Mouse (Mus musculus) midbrain, embryonic 15.5 days (tissue): ENCODE measurements at regions not wholly inside any gene's neighbourhood (a gene's known extent, or its start where the extent isn't known, plus 50 kb on each side); places are given as distances from the start of the nearest gene placed in this dataset.

Source experiments
- ATAC-seq: fragments of 200-750 bp; cut with Nextera tagmentation; replicated peaks from 2 replicates; pipeline ENCODE4 v1.8.0; 2017; ENCODE audit warnings: moderate TSS enrichment
- H3K27ac ChIP-seq: fragments of 300-500 bp; sonication (generic); 2 replicates; pipeline ENCODE4 v1.5.1; 2015; ENCODE audit warnings: mild to moderate bottlenecking, inconsistent platforms
- H3K27me3 ChIP-seq: fragments of 300-500 bp; sonication (generic); replicated peaks from 2 replicates; pipeline ENCODE4 v1.6.1; 2015; ENCODE audit warnings: inconsistent platforms
- H3K36me3 ChIP-seq: fragments of 300-500 bp; sonication (generic); replicated peaks from 2 replicates; pipeline ENCODE4 v1.6.1; 2015; ENCODE audit warnings: inconsistent platforms
- H3K4me1 ChIP-seq: fragments of 300-500 bp; sonication (generic); 2 replicates; pipeline ENCODE4 v1.6.1; 2015; ENCODE audit warnings: inconsistent platforms
- H3K4me2 ChIP-seq: fragments of 300-500 bp; sonication (generic); 2 replicates; pipeline ENCODE4 v1.6.1; 2015; ENCODE audit warnings: inconsistent platforms, mild to moderate bottlenecking, moderate library complexity
- H3K4me3 ChIP-seq: fragments of 300-500 bp; sonication (generic); 2 replicates; pipeline ENCODE4 v1.5.1; 2015; ENCODE audit warnings: mild to moderate bottlenecking, inconsistent platforms
- H3K9ac ChIP-seq: fragments of 300-500 bp; sonication (generic); 2 replicates; pipeline ENCODE4 v1.6.1; 2015; ENCODE audit warnings: mild to moderate bottlenecking, inconsistent platforms
- H3K9me3 ChIP-seq: fragments of 300-500 bp; sonication (generic); 2 replicates; pipeline ENCODE4 v1.6.1; 2016; ENCODE audit warnings: inconsistent platforms
- WGBS: fragments of 180-500 bp; shearing (Covaris S2); methylation state at CpG from one replicate; pipeline ENCODE4 v1.1.7; 2015; ENCODE audit warnings: mixed read lengths; 5-methylcytosine and 5-hydroxymethylcytosine counted together

DNA sequence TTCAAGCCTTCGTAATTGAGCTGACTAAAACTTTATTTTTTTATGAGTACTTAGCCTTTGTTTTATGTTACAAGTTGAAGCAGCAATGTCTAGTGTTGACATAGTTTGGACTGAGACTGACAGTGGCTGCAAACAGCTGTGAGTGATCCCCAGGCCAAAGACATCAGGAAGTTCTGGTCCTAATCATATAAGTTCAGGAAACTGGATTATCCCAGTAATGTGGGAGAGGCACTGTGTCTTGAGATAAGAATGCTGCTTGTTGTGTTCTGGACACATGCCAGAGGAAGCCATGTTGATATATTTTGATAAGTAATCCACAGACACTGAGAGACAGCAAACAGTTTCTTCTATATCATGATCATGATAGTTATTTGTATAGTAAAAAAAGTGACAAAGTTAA lies 153.4 kb downstream of the Lrriq3 start:
- WGBS, result 72% methylated on average over 1 of the region's 1 CpGs
- H3K27me3 ChIP-seq, result no peaks in the 10 kb centered on the region
- H3K27ac ChIP-seq, result no peak overlapping the region
- no peaks in the 10 kb centered on the region for H3K9me3 ChIP-seq
- H3K4me3 ChIP-seq, result no peak overlapping the region
- no peak overlapping the region for H3K4me2 ChIP-seq
- H3K9ac ChIP-seq, result no peak overlapping the region
- no peaks in the 10 kb centered on the region for H3K4me1 ChIP-seq
- no peak for ATAC-seq
- no peaks in the 10 kb centered on the region for H3K36me3 ChIP-seq

- WGBS, result 80% methylated on average over 2 of the region's 2 CpGs
- no peak overlapping the region for H3K4me3 ChIP-seq
Observed at GRCm38 (mm10) chr3:155247124-155247523, 153.9 kb downstream of the Lrriq3 start.

DNA sequence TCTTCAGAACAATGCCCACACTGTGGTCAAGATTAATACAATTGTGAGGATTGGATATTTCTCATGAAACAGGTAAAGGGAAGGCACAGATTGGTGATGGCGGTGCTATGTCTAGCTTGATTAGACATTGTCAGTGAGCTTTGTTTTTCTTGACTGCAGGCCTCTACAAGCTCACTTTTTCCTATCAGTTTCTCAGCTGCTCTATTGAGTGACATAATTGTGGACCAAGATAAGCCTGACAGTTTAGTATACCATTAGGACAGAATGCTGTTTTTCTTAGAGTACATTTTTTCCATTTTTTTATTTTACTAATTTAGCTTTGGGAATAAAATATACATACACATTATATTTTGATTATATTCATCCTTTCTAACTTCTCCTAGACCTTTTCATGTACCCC lies 154.7 kb downstream of the Lrriq3 start:
- no peaks in the 10 kb centered on the region for H3K27me3 ChIP-seq
- no peak overlapping the region for H3K4me3 ChIP-seq
- H3K4me1 ChIP-seq, result no peaks in the 10 kb centered on the region
- H3K4me2 ChIP-seq, result no peak overlapping the region
- H3K9me3 ChIP-seq, result no peaks in the 10 kb centered on the region
- WGBS, result 92% methylated on average over 1 of the region's 1 CpGs
- H3K36me3 ChIP-seq, result no peaks in the 10 kb centered on the region
- ATAC-seq, result no peak
- H3K9ac ChIP-seq, result no peak overlapping the region
- no peak overlapping the region for H3K27ac ChIP-seq

More at GRCm38 (mm10) chr3:155247124-155247523, 153.9 kb downstream of the Lrriq3 start:
- H3K4me2 ChIP-seq, result no peak overlapping the region
- no peaks in the 10 kb centered on the region for H3K4me1 ChIP-seq
- H3K9ac ChIP-seq, result no peak overlapping the region
- H3K27me3 ChIP-seq, result no peaks in the 10 kb centered on the region
- ATAC-seq, result no peak
- no peaks in the 10 kb centered on the region for H3K36me3 ChIP-seq
- no peaks in the 10 kb centered on the region for H3K9me3 ChIP-seq
- H3K27ac ChIP-seq, result no peak overlapping the region

- Histone ChIP-seq H3K4me3 (no peak overlapping the region), H3K4me1 (no peaks in the 10 kb centered on the region), H3K9ac (no peak overlapping the region), H3K4me2 (no peak overlapping the region), H3K9me3 (no peaks in the 10 kb centered on the region), H3K36me3 (no peaks in the 10 kb centered on the region), H3K27ac (no peak overlapping the region), H3K27me3 (no peaks in the 10 kb centered on the region)
- no peak for ATAC-seq
- WGBS, result 86% methylated on average over 2 of the region's 2 CpGs
Observed at GRCm38 (mm10) chr3:155250904-155251303, 157.7 kb downstream of the Lrriq3 start.

- Histone ChIP-seq H3K4me1 (no peaks in the 10 kb centered on the region), H3K4me3 (no peak overlapping the region), H3K9ac (no peak overlapping the region), H3K9me3 (no peaks in the 10 kb centered on the region), H3K27ac (no peak overlapping the region), H3K36me3 (no peaks in the 10 kb centered on the region), H3K27me3 (no peaks in the 10 kb centered on the region), H3K4me2 (no peak overlapping the region)
- ATAC-seq, result no peak
- 69% methylated on average over 3 of the region's 3 CpGs for WGBS
Observed at GRCm38 (mm10) chr3:155298206-155298605, 205.0 kb downstream of the Lrriq3 start.

DNA sequence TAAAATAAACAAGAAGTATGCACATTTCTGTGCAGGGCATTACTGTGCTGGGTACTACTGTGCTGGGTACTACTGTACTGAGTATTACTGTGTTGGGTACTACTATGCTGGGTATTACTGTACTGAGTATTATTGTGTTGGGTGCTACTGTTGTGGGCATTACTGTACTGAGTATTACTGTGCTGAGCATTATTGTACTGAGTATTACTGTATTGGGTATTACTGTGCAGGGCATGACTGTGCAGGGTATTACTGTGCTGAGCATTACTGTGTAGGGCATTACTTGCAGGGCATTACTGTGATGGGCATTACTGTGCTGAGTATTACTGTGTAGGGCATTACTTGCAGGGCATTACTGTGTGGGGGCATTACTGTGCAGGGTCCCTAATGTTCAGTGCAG lies 205.5 kb downstream of the Lrriq3 start:
- no peak overlapping the region for H3K27ac ChIP-seq
- no peaks in the 10 kb centered on the region for H3K36me3 ChIP-seq
- no peak overlapping the region for H3K4me2 ChIP-seq
- H3K4me3 ChIP-seq, result no peak overlapping the region
- H3K9me3 ChIP-seq, result no peaks in the 10 kb centered on the region
- no peak overlapping the region for H3K9ac ChIP-seq
- no peaks in the 10 kb centered on the region for H3K27me3 ChIP-seq
- H3K4me1 ChIP-seq, result no peaks in the 10 kb centered on the region
- ATAC-seq, result no peak

DNA sequence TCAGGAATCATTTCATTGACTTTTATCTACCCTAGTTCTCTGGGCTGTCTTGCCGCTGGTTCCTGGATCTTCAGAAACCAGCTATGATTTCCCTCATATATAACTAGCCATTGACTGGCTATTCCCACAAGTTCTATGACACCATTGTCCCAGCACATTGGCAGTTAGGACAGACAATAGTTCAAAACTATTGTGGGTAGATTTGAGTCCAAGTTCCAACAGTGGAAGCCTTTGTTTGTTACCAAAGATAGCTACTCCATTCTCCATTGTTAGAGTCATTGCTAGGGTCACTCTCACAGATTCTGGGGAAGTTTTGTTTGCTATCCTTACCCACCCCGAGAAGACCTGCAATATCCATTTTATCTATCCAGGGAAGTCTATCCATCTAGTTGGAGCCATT lies 229.1 kb downstream of the Lrriq3 start:
- Histone ChIP-seq H3K27me3 (no peaks in the 10 kb centered on the region), H3K4me3 (no peak overlapping the region), H3K4me1 (no peaks in the 10 kb centered on the region), H3K4me2 (no peak overlapping the region), H3K9me3 (no peaks in the 10 kb centered on the region), H3K36me3 (no peaks in the 10 kb centered on the region), H3K9ac (no peak overlapping the region), H3K27ac (no peak overlapping the region)
- ATAC-seq, result no peak
- 88% methylated on average over 2 of the region's 2 CpGs for WGBS

DNA sequence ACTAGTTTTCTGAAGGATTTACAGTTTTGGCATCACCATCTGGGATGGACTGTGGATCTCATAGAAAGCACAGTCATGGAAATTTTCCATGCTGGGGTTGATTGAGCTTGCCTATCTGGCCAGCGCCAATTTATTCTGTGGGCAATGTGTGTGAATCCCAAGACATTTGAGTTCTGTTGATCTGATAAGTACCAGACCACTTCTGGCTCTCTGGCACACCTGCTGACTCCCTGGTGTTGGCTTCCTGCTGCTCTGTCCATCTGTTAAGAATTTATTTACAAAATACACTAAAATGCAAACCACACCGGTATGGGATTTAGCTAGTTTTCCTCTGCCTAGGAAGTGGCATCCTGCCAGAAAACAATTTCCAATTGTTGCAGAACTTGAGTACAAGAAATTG lies 236.5 kb downstream of the Lrriq3 start:
- Histone ChIP-seq H3K27ac (no peak overlapping the region), H3K9ac (no peak overlapping the region), H3K4me1 (no peaks in the 10 kb centered on the region), H3K4me2 (no peak overlapping the region), H3K27me3 (no peaks in the 10 kb centered on the region), H3K9me3 (no peaks in the 10 kb centered on the region), H3K36me3 (no peaks in the 10 kb centered on the region), H3K4me3 (no peak overlapping the region)
- 66% methylated on average over 2 of the region's 2 CpGs for WGBS
- ATAC-seq, result no peak

GRCm38 (mm10) chr3:155349185-155349584 lies 256.0 kb downstream of the Lrriq3 start:
- no peaks in the 10 kb centered on the region for H3K27me3 ChIP-seq

GRCm38 (mm10) chr3:155351636-155352035 lies 258.4 kb downstream of the Lrriq3 start:
- Histone ChIP-seq H3K27ac (no peak overlapping the region), H3K9ac (no peak overlapping the region), H3K4me1 (no peaks in the 10 kb centered on the region), H3K36me3 (no peaks in the 10 kb centered on the region), H3K9me3 (no peaks in the 10 kb centered on the region), H3K4me3 (no peak overlapping the region), H3K4me2 (no peak overlapping the region), H3K27me3 (no peaks in the 10 kb centered on the region)
- WGBS, result 90% methylated on average over 2 of the region's 2 CpGs
- no peak for ATAC-seq

More at GRCm38 (mm10) chr3:155349185-155349584, 256.0 kb downstream of the Lrriq3 start:
- H3K36me3 ChIP-seq, result no peaks in the 10 kb centered on the region
- H3K4me2 ChIP-seq, result no peak overlapping the region
- no peaks in the 10 kb centered on the region for H3K9me3 ChIP-seq
- ATAC-seq, result 0 out of 2 replicates have a peak, but pooled peaks have one; percentile 30
- no peak overlapping the region for H3K4me3 ChIP-seq
- H3K9ac ChIP-seq, result no peak overlapping the region
- no peak overlapping the region for H3K27ac ChIP-seq
- WGBS, result 51% methylated on average over 1 of the region's 1 CpGs
- no peaks in the 10 kb centered on the region for H3K4me1 ChIP-seq

GRCm38 (mm10) chr3:155352277-155352802 lies 259.1 kb downstream of the Lrriq3 start:
- H3K4me3 ChIP-seq, result no peak overlapping the region
- no peak overlapping the region for H3K27ac ChIP-seq
- no peaks in the 10 kb centered on the region for H3K27me3 ChIP-seq
- no peaks in the 10 kb centered on the region for H3K9me3 ChIP-seq
- H3K4me1 ChIP-seq, result no peaks in the 10 kb centered on the region
- no peak overlapping the region for H3K4me2 ChIP-seq
- 87% methylated on average over 2 of the region's 2 CpGs for WGBS
- ATAC-seq, result no peak
- no peak overlapping the region for H3K9ac ChIP-seq
- no peaks in the 10 kb centered on the region for H3K36me3 ChIP-seq

DNA sequence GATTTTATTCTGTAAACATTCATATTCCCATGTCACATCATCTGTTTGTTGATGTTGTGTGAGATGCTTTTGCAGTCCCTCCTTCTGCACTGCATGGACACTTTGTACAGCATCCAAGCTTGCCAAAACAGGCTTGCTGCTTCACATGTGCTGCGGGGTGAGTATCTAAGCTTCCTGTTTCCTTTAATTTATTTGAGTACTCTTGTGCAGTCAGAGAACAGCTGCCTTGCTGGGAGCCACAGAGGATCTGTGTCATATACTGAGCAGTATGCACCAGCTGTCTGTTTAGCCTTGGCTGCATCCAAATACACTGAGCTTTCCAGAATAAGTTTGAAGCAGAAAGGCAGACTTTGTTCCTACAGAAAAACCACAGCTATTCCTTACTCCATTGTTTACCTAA lies 267.2 kb downstream of the Lrriq3 start:
- H3K4me3 ChIP-seq, result no peak overlapping the region
- no peaks in the 10 kb centered on the region for H3K4me1 ChIP-seq
- WGBS, result 74% methylated on average over 1 of the region's 1 CpGs
- H3K4me2 ChIP-seq, result no peak overlapping the region
- no peak overlapping the region for H3K9ac ChIP-seq
- no peak overlapping the region for H3K27ac ChIP-seq
- H3K27me3 ChIP-seq, result no peaks in the 10 kb centered on the region
- no peaks in the 10 kb centered on the region for H3K9me3 ChIP-seq
- H3K36me3 ChIP-seq, result no peaks in the 10 kb centered on the region
- no peak for ATAC-seq

DNA sequence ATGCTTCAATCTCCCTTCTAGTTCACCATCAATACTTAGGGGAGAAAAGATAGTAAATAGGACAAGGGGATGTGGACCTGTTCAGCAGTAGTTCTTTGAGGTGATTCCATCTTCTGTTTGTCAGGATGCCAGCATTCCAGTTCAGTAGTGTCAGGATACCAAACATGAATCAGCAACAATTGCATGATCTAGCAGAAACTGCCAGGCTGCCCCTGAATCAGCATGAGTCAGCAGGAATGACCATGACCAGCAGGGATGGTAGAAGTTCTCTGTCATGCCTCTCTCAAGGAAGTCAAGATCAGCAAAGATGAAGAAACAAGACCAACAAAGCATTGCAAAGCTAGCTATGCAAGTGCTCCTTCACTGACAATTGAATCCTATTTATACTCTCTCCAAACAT lies 277.5 kb downstream of the Lrriq3 start:
- Histone ChIP-seq H3K4me1 (no peaks in the 10 kb centered on the region), H3K27me3 (no peaks in the 10 kb centered on the region), H3K9ac (no peak overlapping the region), H3K9me3 (no peaks in the 10 kb centered on the region), H3K27ac (no peak overlapping the region), H3K4me3 (no peak overlapping the region), H3K36me3 (no peaks in the 10 kb centered on the region), H3K4me2 (no peak overlapping the region)
- ATAC-seq, result no peak
